Mouse (Mus musculus) heart, embryonic 12.5 days (tissue): Measurements from ENCODE around the gene Gja1. TPM values are rescaled to one million over a fixed set of nuclear protein-coding genes. Genes with fewer than 3 reads are reported as not detected.

Source experiments
- ATAC-seq: fragments of 200-750 bp; cut with Nextera tagmentation; 2 replicates; pipeline ENCODE4 v1.8.0; 2017; ENCODE audit warnings: moderate TSS enrichment, moderate library complexity; ENCODE audit not compliant: insufficient number of reproducible peaks, low FRiP score
- H3K27ac ChIP-seq: fragments of 300-500 bp; sonication (generic); 2 replicates; pipeline ENCODE4 v1.5.1; 2016; ENCODE audit warnings: mild to moderate bottlenecking, moderate library complexity; ENCODE audit not compliant: poor library complexity, severe bottlenecking
- H3K27me3 ChIP-seq: fragments of 300-500 bp; sonication (generic); replicated peaks from 2 replicates; pipeline ENCODE4 v1.6.1; 2016; ENCODE audit warnings: mild to moderate bottlenecking, moderate library complexity
- H3K36me3 ChIP-seq: fragments of 300-500 bp; sonication (generic); 2 replicates; pipeline ENCODE4 v1.6.1; 2016; ENCODE audit warnings: mild to moderate bottlenecking, moderate library complexity
- H3K4me1 ChIP-seq: fragments of 300-500 bp; sonication (generic); replicated peaks from 2 replicates; pipeline ENCODE4 v1.6.1; 2016; ENCODE audit warnings: mild to moderate bottlenecking
- H3K4me2 ChIP-seq: fragments of 300-500 bp; sonication (generic); 2 replicates; pipeline ENCODE4 v1.6.1; 2016; ENCODE audit warnings: mild to moderate bottlenecking, moderate library complexity
- H3K4me3 ChIP-seq: fragments of 300-500 bp; sonication (generic); 2 replicates; pipeline ENCODE4 v1.5.1; 2016; ENCODE audit warnings: mild to moderate bottlenecking
- H3K9ac ChIP-seq: fragments of 300-500 bp; sonication (generic); 2 replicates; pipeline ENCODE4 v1.6.1; 2016; ENCODE audit warnings: mild to moderate bottlenecking, moderate library complexity
- H3K9me3 ChIP-seq: fragments of 300-500 bp; sonication (generic); replicated peaks from 2 replicates; pipeline ENCODE4 v1.6.1; 2016; ENCODE audit warnings: mild to moderate bottlenecking, moderate library complexity
- WGBS: fragments of 180-500 bp; shearing (Covaris S2); methylation state at CpG from one replicate; pipeline ENCODE4 v1.1.7; 2016; 5-methylcytosine and 5-hydroxymethylcytosine counted together
- polyA plus RNA-seq: library from polyadenylated mRNA; unstranded; fragments of >200 nt; fragmentation: Nextera tagmentation; extraction: Ambion mirVana; gene quantifications from 2 replicates; pipeline ENCODE4 v1.2.1, GENCODE M21; 2016

Gja1 gene
- polyA plus RNA-seq, 1 experiment from 2014 or later: 334 TPM

GRCm38 (mm10) chr10:56425016-56425798, 48.1 kb downstream of the Gja1 start:
- Histone ChIP-seq H3K27ac (no peak overlapping the region), H3K9me3 (no peaks in the 10 kb centered on the region), H3K4me3 (no peak overlapping the region), H3K9ac (no peak overlapping the region), H3K27me3 (no peaks in the 10 kb centered on the region), H3K36me3 (no peaks in the 10 kb centered on the region), H3K4me2 (no peak overlapping the region), H3K4me1 (0 out of 2 replicates have a peak, but pooled peaks cover 3% of the 10 kb centered on the region)
- no peak for ATAC-seq
- WGBS: 77% methylated on average over 15 of the region's 15 CpGs

DNA sequence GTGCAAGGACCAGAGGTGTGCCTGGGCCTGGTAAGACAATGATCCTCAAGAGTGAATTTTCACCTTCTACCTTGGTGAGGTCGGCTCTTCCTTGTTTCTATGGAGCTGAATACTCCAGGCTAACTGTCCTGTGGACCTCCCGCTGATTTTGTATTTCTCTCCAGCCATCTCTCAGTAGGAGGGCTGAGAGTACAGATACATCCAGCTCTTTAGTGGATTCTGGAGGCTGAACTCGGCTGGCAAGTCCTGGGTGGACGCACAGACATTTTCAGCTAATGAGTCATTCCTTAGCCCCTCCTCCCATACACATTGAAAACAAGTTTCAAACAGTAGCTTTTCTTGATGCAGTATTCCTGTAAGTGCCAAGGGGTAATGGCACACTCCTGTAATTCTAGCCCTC, 49.2 kb downstream of the Gja1 start:
- Histone ChIP-seq H3K27ac (no peak overlapping the region), H3K4me3 (no peak overlapping the region), H3K36me3 (no peaks in the 10 kb centered on the region), H3K9ac (no peak overlapping the region), H3K27me3 (no peaks in the 10 kb centered on the region), H3K4me1 (0 out of 2 replicates have a peak, but pooled peaks cover 4% of the 10 kb centered on the region), H3K9me3 (no peaks in the 10 kb centered on the region), H3K4me2 (no peak overlapping the region)
- 36% methylated on average over 4 of the region's 4 CpGs for WGBS
- no peak for ATAC-seq

- peaks cover 11% of the 10 kb centered on the region; the same call in 1 of the 2 replicates for H3K4me1 ChIP-seq
- no peak overlapping the region for H3K4me2 ChIP-seq
- no peak overlapping the region for H3K9ac ChIP-seq
- H3K4me3 ChIP-seq: no peak overlapping the region
- no peak for ATAC-seq
- no peaks in the 10 kb centered on the region for H3K36me3 ChIP-seq
- no peaks in the 10 kb centered on the region for H3K27me3 ChIP-seq
- no peaks in the 10 kb centered on the region for H3K9me3 ChIP-seq
- WGBS: 72% methylated on average over 2 of the region's 2 CpGs
- no peak overlapping the region for H3K27ac ChIP-seq
These were observed 50.3 kb downstream of the Gja1 start for GRCm38 (mm10) chr10:56427382-56427781.

GRCm38 (mm10) chr10:56427827-56428226, 50.7 kb downstream of the Gja1 start:
- Histone ChIP-seq H3K9me3 (no peaks in the 10 kb centered on the region), H3K27me3 (no peaks in the 10 kb centered on the region), H3K4me3 (no peak overlapping the region), H3K4me2 (no peak overlapping the region), H3K36me3 (no peaks in the 10 kb centered on the region), H3K4me1 (peaks cover 14% of the 10 kb centered on the region; the same call in 1 of the 2 replicates), H3K27ac (no peak overlapping the region), H3K9ac (no peak overlapping the region)
- WGBS: 83% methylated on average over 2 of the region's 2 CpGs
- no peak for ATAC-seq

- H3K27me3 ChIP-seq: no peaks in the 10 kb centered on the region
- no peak overlapping the region for H3K4me2 ChIP-seq
- WGBS: 77% methylated on average over 5 of the region's 5 CpGs
- no peaks in the 10 kb centered on the region for H3K9me3 ChIP-seq
- H3K27ac ChIP-seq: no peak overlapping the region
- H3K36me3 ChIP-seq: no peaks in the 10 kb centered on the region
- ATAC-seq: no peak
- peaks cover 14% of the 10 kb centered on the region; the same call in 1 of the 2 replicates for H3K4me1 ChIP-seq
- no peak overlapping the region for H3K4me3 ChIP-seq
- H3K9ac ChIP-seq: no peak overlapping the region
These were observed 51.9 kb downstream of the Gja1 start for GRCm38 (mm10) chr10:56429011-56429410.

DNA sequence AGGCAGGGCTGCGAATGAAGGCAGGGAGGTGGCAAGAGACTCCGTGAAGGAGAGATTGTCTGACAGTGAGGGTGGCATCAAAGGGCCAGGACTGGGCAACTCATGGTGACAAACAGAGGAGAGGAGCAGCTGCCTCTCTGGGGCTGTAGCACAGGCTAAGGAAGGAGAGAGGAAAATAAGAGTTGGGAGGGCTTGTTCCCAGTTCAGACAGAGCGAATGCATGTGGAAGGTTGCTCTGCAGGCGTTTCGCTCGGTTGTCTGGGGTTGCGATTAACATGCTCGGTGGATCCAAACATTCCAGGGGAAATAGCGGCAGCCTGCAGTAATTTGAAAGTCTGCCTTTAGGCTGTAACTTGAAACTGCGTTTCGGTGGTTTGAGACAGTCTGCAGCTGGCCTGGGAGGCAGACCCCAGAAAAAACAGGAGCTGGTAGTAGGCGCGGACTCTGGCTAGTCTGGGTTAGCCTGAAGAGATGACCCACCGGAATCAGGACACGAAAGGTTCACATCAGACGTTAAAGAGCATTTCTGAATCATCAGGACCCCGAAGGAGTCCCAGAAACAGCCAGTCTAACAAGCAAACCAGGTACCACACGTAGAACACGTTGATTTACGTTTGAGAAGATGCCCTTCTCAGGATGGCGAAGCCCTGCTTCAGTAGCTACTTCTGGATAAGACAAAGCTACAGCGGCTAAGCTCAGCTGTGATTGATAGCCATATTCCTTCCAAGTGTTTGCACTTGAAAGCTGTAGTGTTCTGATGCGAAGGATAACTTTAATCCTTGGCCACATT, 54.7 kb downstream of the Gja1 start:
- Histone ChIP-seq H3K9ac (peak overlapping the region; percentile 51), H3K27me3 (no peaks in the 10 kb centered on the region)
- peak; percentile 22; the same call in 1 of the 2 replicates for ATAC-seq

GRCm38 (mm10) chr10:56432390-56432709, 55.2 kb downstream of the Gja1 start:
- Histone ChIP-seq H3K4me2 (peak overlapping the region; percentile 69), H3K4me1 (peaks cover 11% of the 10 kb centered on the region; the same call in 1 of the 2 replicates), H3K9me3 (no peaks in the 10 kb centered on the region), H3K27me3 (no peaks in the 10 kb centered on the region), H3K4me3 (peak overlapping the region; percentile 39; the same call in 1 of the 2 replicates), H3K27ac (no peak overlapping the region), H3K9ac (no peak overlapping the region), H3K36me3 (no peaks in the 10 kb centered on the region)
- no peak for ATAC-seq
- 47% methylated on average over 6 of the region's 6 CpGs for WGBS

More for the DNA sequence above, 54.7 kb downstream of the Gja1 start:
- Histone ChIP-seq H3K9me3 (no peaks in the 10 kb centered on the region), H3K4me1 (peaks cover 11% of the 10 kb centered on the region; the same call in 1 of the 2 replicates), H3K27ac (peak overlapping the region; percentile 10; the same call in 1 of the 2 replicates), H3K4me2 (peak overlapping the region; percentile 69), H3K4me3 (peak overlapping the region; percentile 39), H3K36me3 (no peaks in the 10 kb centered on the region)
- WGBS: 10% methylated on average over 23 of the region's 23 CpGs

DNA sequence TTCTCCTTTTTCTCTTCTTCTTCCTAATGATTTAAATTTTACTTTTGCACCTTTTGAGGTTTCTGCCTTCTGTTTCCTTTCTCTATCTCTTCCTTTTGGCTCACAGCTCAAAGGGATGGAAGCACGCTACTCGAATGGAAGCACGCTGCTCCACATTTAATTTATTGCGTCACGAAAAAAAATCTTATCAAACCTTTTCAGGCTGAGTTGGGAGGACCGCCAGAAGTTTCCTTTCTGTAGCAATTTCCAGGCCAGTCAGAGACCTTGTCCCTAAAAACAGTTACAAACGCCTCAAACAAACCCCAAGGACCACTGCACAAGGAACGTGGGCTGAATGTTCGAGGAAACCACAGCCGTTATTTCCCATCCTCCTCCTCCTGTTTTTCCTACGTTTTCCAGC, 60.2 kb downstream of the Gja1 start:
- H3K27me3 ChIP-seq: no peaks in the 10 kb centered on the region
- no peaks in the 10 kb centered on the region for H3K36me3 ChIP-seq
- H3K4me3 ChIP-seq: no peak overlapping the region
- 66% methylated on average over 11 of the region's 11 CpGs for WGBS
- no peak overlapping the region for H3K4me2 ChIP-seq
- no peaks in the 10 kb centered on the region for H3K9me3 ChIP-seq
- no peak overlapping the region for H3K27ac ChIP-seq
- ATAC-seq: no peak
- H3K9ac ChIP-seq: no peak overlapping the region
- H3K4me1 ChIP-seq: 0 out of 2 replicates have a peak, but pooled peaks cover 4% of the 10 kb centered on the region

DNA sequence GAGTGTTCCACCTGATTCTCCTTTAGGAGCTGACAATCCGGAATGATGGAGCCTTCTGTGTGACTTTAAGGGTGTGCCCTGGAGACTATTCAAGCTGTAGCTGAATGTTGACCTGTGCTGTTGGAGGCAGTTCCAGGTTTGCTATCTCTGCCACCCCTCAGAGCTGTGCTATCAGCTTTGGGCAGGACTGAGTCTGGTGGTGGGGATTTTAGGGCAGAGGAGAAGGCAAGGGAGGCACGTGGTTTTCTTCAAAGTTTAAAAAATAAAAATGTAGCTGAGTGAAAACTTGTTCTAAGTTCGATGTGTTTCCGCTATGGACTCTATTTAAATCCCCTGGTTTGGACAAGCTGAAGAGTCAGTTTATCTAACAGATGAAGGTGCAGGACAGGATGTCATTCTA, 62.5 kb downstream of the Gja1 start:
- Histone ChIP-seq H3K27me3 (no peaks in the 10 kb centered on the region), H3K4me3 (no peak overlapping the region), H3K4me2 (no peak overlapping the region), H3K27ac (no peak overlapping the region), H3K36me3 (no peaks in the 10 kb centered on the region), H3K9me3 (no peaks in the 10 kb centered on the region), H3K9ac (no peak overlapping the region), H3K4me1 (no peaks in the 10 kb centered on the region)
- WGBS: 44% methylated on average over 4 of the region's 4 CpGs
- no peak for ATAC-seq

GRCm38 (mm10) chr10:56444457-56444856, 67.3 kb downstream of the Gja1 start:
- no peaks in the 10 kb centered on the region for H3K36me3 ChIP-seq

GRCm38 (mm10) chr10:56449030-56449429, 71.9 kb downstream of the Gja1 start:
- H3K4me2 ChIP-seq: no peak overlapping the region
- no peaks in the 10 kb centered on the region for H3K4me1 ChIP-seq
- H3K9ac ChIP-seq: no peak overlapping the region
- no peak overlapping the region for H3K4me3 ChIP-seq
- WGBS: 47% methylated on average over 4 of the region's 4 CpGs
- ATAC-seq: no peak
- H3K36me3 ChIP-seq: no peaks in the 10 kb centered on the region
- no peaks in the 10 kb centered on the region for H3K27me3 ChIP-seq
- H3K9me3 ChIP-seq: no peaks in the 10 kb centered on the region
- no peak overlapping the region for H3K27ac ChIP-seq

More at GRCm38 (mm10) chr10:56444457-56444856, 67.3 kb downstream of the Gja1 start:
- 75% methylated on average over 2 of the region's 2 CpGs for WGBS
- Histone ChIP-seq H3K9me3 (no peaks in the 10 kb centered on the region), H3K27ac (no peak overlapping the region), H3K4me3 (no peak overlapping the region), H3K27me3 (no peaks in the 10 kb centered on the region), H3K4me1 (no peaks in the 10 kb centered on the region), H3K9ac (no peak overlapping the region), H3K4me2 (no peak overlapping the region)
- ATAC-seq: no peak
